Mouse (Mus musculus) spleen, adult 2 months (tissue): ENCODE measurements around the gene Gpc6.

Experiments used
- CTCF ChIP-seq: fragments of 200-500 bp; IDR thresholded peaks from 2 replicates; pipeline ENCODE4 v1.5.1; 2011; ENCODE audit warnings: mild to moderate bottlenecking, inconsistent platforms; ENCODE audit not compliant: insufficient read depth, insufficient read length, insufficient replicate concordance; ENCODE audit errors: extremely low read depth
- POLR2A ChIP-seq: fragments of 200-500 bp; IDR thresholded peaks from 2 replicates; pipeline ENCODE4 v1.6.1; 2011; ENCODE audit warnings: low read depth, low read length, inconsistent platforms

DNA sequence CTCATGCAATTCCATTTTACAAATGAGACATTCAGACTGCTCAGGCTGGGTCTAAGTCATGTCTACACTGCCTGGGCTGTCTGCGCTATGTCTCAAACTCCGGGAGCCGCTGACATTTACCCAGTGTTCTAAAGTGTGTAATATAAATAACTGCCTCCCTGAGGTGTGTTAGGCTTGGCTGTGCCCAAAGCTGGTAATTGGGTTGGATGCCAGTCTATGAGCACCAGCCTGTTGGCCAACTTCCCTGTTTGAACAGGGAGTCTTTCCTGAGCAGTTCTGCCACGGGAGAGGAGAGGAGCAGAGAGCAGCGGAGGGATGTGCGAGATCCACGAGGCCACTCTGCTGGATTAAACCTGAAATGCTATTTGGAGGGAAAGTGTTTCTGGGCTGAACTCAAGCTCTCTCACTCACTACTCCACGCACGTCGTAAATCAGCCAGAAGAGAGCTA is 785.4 kb downstream of the Gpc6 start:
- TF ChIP-seq CTCF (no peak), POLR2A (no peak)
